Comparison of ENCODE assay signal across 17 mouse cellular contexts in genomic region chr9:86286830-86287569, GRCm38 (mm10).
A peak's percentile ranks its signal among the peaks of the same experiment; 100 is the strongest.
DNase-seq lines count a peak whose midpoint lies in the region; ATAC-seq lines count a peak whose summit lies in the region.
"Had no signal": no experiment of that assay in that cellular context is flagged by ENCODE, and none has a peak within 500 bp of the region (broad histone marks: within the 10 kb centered on the region; RNA-seq: fewer than 3 reads in every experiment).

No protein-coding gene starts in this region.

- 76% methylated on average over 2 of the region's 2 CpGs for whole genome bisulfite sequencing in hindbrain, embryonic 13.5 days
- WGBS in hindbrain, embryonic 10.5 days = 87% methylated on average over 2 of the region's 2 CpGs
- 18% methylated on average over 2 of the region's 2 CpGs for WGBS in forebrain, embryonic 14.5 days
- WGBS in midbrain, embryonic 13.5 days = 79% methylated on average over 2 of the region's 2 CpGs

- no peak overlapping the region for H3K9ac ChIP-seq in hindbrain, embryonic 13.5 days
- H3K9ac ChIP-seq in forebrain, embryonic 14.5 days (ENCODE audit: low read length) = no peak overlapping the region
- no peak overlapping the region for H3K9ac ChIP-seq in midbrain, embryonic 13.5 days (replicated peaks)
- H3K9ac ChIP-seq: embryonic facial prominence, embryonic 13.5 days; stomach, embryonic 15.5 days had no signal

- DNase-seq in hindbrain, embryonic 10.5 days (ENCODE audit: low spot score) = no peak
- DNase-seq in brain, adult 2 months (ENCODE audit: low read depth, low spot score) = peak; percentile 36
- DNase-seq in forebrain, embryonic 14.5 days (ENCODE audit: low spot score) = peak; percentile 74
- DNase-seq in cerebellum, postnatal 25 days = no peak
- DNase-seq in thymus, postnatal 10 days (ENCODE audit: low spot score in 2 of 2) = no peak
- DNase-seq: adrenal gland, postnatal 36 days; gastrocnemius, postnatal 10 days; kidney, adult 18-20 months; kidney, postnatal 25 days; retina, postnatal 1 day; thymus, postnatal 14 days had no signal

- no peaks in the 10 kb centered on the region for H3K9me3 ChIP-seq in hindbrain, embryonic 13.5 days
- peaks cover 15% of the 10 kb centered on the region for H3K9me3 ChIP-seq in hindbrain, embryonic 10.5 days
- peaks cover 2% of the 10 kb centered on the region; the same call in 1 of the 2 replicates for H3K9me3 ChIP-seq in forebrain, embryonic 14.5 days (replicated peaks; ENCODE audit: control insufficient read depth, low read length)
- H3K9me3 ChIP-seq in midbrain, embryonic 13.5 days = peaks cover 7% of the 10 kb centered on the region; the same call in 1 of the 2 replicates
- H3K9me3 ChIP-seq: stomach, embryonic 15.5 days had no signal

- H3K36me3 ChIP-seq in hindbrain, embryonic 13.5 days = no peaks in the 10 kb centered on the region
- H3K36me3 ChIP-seq in hindbrain, embryonic 10.5 days = no peaks in the 10 kb centered on the region
- H3K36me3 ChIP-seq in forebrain, embryonic 14.5 days (ENCODE audit: control insufficient read depth, insufficient read depth, low read length) = no peaks in the 10 kb centered on the region
- no peaks in the 10 kb centered on the region for H3K36me3 ChIP-seq in midbrain, embryonic 13.5 days
- H3K36me3 ChIP-seq: embryonic facial prominence, embryonic 13.5 days; stomach, embryonic 15.5 days had no signal

- no peak overlapping the region for H3K4me2 ChIP-seq in hindbrain, embryonic 13.5 days
- no peak overlapping the region for H3K4me2 ChIP-seq in forebrain, embryonic 14.5 days (ENCODE audit: low read length)
- no peak overlapping the region for H3K4me2 ChIP-seq in midbrain, embryonic 13.5 days (replicated peaks)
- H3K4me2 ChIP-seq: embryonic facial prominence, embryonic 13.5 days; heart, embryonic 11.5 days; stomach, embryonic 15.5 days had no signal

- peak overlapping the region; percentile 62 for H3K27ac ChIP-seq in hindbrain, embryonic 13.5 days
- no peak overlapping the region for H3K27ac ChIP-seq in hindbrain, embryonic 10.5 days
- H3K27ac ChIP-seq in forebrain, embryonic 14.5 days (ENCODE audit: low read depth, low read length) = peak overlapping the region; percentile 63; the same call in 1 of the 2 replicates
- H3K27ac ChIP-seq in midbrain, embryonic 13.5 days = peak overlapping the region; percentile 62
- H3K27ac ChIP-seq: embryonic facial prominence, embryonic 13.5 days; stomach, embryonic 15.5 days had no signal

- H3K27me3 ChIP-seq in hindbrain, embryonic 13.5 days = no peaks in the 10 kb centered on the region
- H3K27me3 ChIP-seq in hindbrain, embryonic 10.5 days (ENCODE audit: insufficient read depth, poor library complexity, severe bottlenecking) = no peaks in the 10 kb centered on the region
- H3K27me3 ChIP-seq in forebrain, embryonic 14.5 days (replicated peaks; ENCODE audit: control insufficient read depth, insufficient read depth, low read length) = no peaks in the 10 kb centered on the region
- no peaks in the 10 kb centered on the region for H3K27me3 ChIP-seq in midbrain, embryonic 13.5 days
- H3K27me3 ChIP-seq: embryonic facial prominence, embryonic 13.5 days; stomach, embryonic 15.5 days had no signal

- peak; percentile 54; the same call in 1 of the 2 replicates for ATAC-seq in hindbrain, embryonic 13.5 days (ENCODE audit: low FRiP score)
- peak; percentile 92 for ATAC-seq in forebrain, embryonic 14.5 days
- ATAC-seq in midbrain, embryonic 13.5 days = peak; percentile 83; the same call in 1 of the 2 replicates
- ATAC-seq: activated CD4-positive, CD25-positive, alpha-beta regulatory T cell, adult 4 months had no signal

- H3K4me3 ChIP-seq in hindbrain, embryonic 13.5 days = no peak overlapping the region
- no peak overlapping the region for H3K4me3 ChIP-seq in hindbrain, embryonic 10.5 days
- H3K4me3 ChIP-seq in forebrain, embryonic 14.5 days (ENCODE audit: low read depth, low read length) = no peak overlapping the region
- no peak overlapping the region for H3K4me3 ChIP-seq in midbrain, embryonic 13.5 days (replicated peaks)
- H3K4me3 ChIP-seq: embryonic facial prominence, embryonic 13.5 days; stomach, embryonic 15.5 days had no signal

- peaks cover 16% of the 10 kb centered on the region for H3K4me1 ChIP-seq in hindbrain, embryonic 13.5 days (replicated peaks)
- 0 out of 2 replicates have a peak, but pooled peaks cover 3% of the 10 kb centered on the region for H3K4me1 ChIP-seq in hindbrain, embryonic 10.5 days (replicated peaks)
- peaks cover 17% of the 10 kb centered on the region for H3K4me1 ChIP-seq in forebrain, embryonic 14.5 days (ENCODE audit: control insufficient read depth, insufficient read depth, low read length)
- 0 out of 2 replicates have a peak, but pooled peaks cover 3% of the 10 kb centered on the region for H3K4me1 ChIP-seq in midbrain, embryonic 13.5 days (replicated peaks)
- H3K4me1 ChIP-seq: embryonic facial prominence, embryonic 13.5 days; stomach, embryonic 15.5 days had no signal

Comparison
In these comparisons a context has a peak if more than half of its experiments do, and no peak if none do; other contexts are left out.
1. DNase-seq: peak in brain, adult 2 months (single experiment) and forebrain, embryonic 14.5 days (single experiment); none in hindbrain, embryonic 10.5 days (single experiment), cerebellum, postnatal 25 days (0 of 2) and thymus, postnatal 10 days (0 of 2).
2. Peak in every context shown above with its lines, with median percentiles within 50 percentile points of each other: ATAC-seq.